31 mouse cellular contexts compared by ENCODE assay signal in genomic region chr6:87426954-87427353, GRCm38 (mm10). TPM values are rescaled to one million over a fixed set of nuclear protein-coding genes. Genes with fewer than 3 reads are reported as not detected.
DNase-seq lines count a peak whose midpoint lies in the region; ATAC-seq lines count a peak whose summit lies in the region.
"Had no signal": no experiment of that assay in that cellular context is flagged by ENCODE, and none has a peak within 500 bp of the region (broad histone marks: within the 10 kb centered on the region; RNA-seq: fewer than 3 reads in every experiment).

No protein-coding gene starts in this region.

- H3K9me3 ChIP-seq in heart, embryonic 11.5 days (replicated peaks; ENCODE audit: control insufficient read depth, low read length), result no peaks in the 10 kb centered on the region
- H3K9me3 ChIP-seq in heart, embryonic 15.5 days (replicated peaks), result no peaks in the 10 kb centered on the region
- H3K9me3 ChIP-seq: embryonic facial prominence, embryonic 12.5 days; embryonic facial prominence, embryonic 15.5 days; hindbrain, embryonic 12.5 days; hindbrain, embryonic 15.5 days had no signal

- peak overlapping the region; percentile 41; the same call in 1 of the 2 replicates for H3K27ac ChIP-seq in heart, embryonic 11.5 days (ENCODE audit: low read depth, low read length)
- peak overlapping the region; percentile 20; the same call in 1 of the 2 replicates for H3K27ac ChIP-seq in heart, embryonic 15.5 days
- H3K27ac ChIP-seq: embryonic facial prominence, embryonic 12.5 days; embryonic facial prominence, embryonic 15.5 days; gastrocnemius, adult 2 months; hindbrain, embryonic 12.5 days; hindbrain, embryonic 15.5 days had no signal

- intact Hi-C loops in heart, postnatal 14 days (cut with DNase I), result no loop called here

- H3K4me3 ChIP-seq in heart, embryonic 11.5 days (ENCODE audit: low read depth, low read length), result no peak overlapping the region
- no peak overlapping the region for H3K4me3 ChIP-seq in heart, embryonic 15.5 days
- H3K4me3 ChIP-seq: embryonic facial prominence, embryonic 12.5 days; embryonic facial prominence, embryonic 15.5 days; gastrocnemius, adult 2 months; hindbrain, embryonic 12.5 days; hindbrain, embryonic 15.5 days had no signal

- no peaks in the 10 kb centered on the region for H3K36me3 ChIP-seq in heart, embryonic 11.5 days (ENCODE audit: control insufficient read depth, insufficient read depth, low read length)
- no peaks in the 10 kb centered on the region for H3K36me3 ChIP-seq in heart, embryonic 15.5 days
- H3K36me3 ChIP-seq: embryonic facial prominence, embryonic 12.5 days; embryonic facial prominence, embryonic 15.5 days; hindbrain, embryonic 12.5 days; hindbrain, embryonic 15.5 days had no signal

- H3K27me3 ChIP-seq in heart, embryonic 11.5 days (ENCODE audit: control insufficient read depth, insufficient read depth, low read length), result peaks cover 12% of the 10 kb centered on the region; the same call in 1 of the 2 replicates
- peaks cover 71% of the 10 kb centered on the region for H3K27me3 ChIP-seq in heart, embryonic 15.5 days
- H3K27me3 ChIP-seq: embryonic facial prominence, embryonic 12.5 days; embryonic facial prominence, embryonic 15.5 days; hindbrain, embryonic 12.5 days; hindbrain, embryonic 15.5 days had no signal

- H3K4me1 ChIP-seq in heart, embryonic 11.5 days (ENCODE audit: control insufficient read depth, insufficient read depth, low read length), result peaks cover 28% of the 10 kb centered on the region
- H3K4me1 ChIP-seq in heart, embryonic 15.5 days (replicated peaks), result peaks cover 32% of the 10 kb centered on the region
- H3K4me1 ChIP-seq: embryonic facial prominence, embryonic 12.5 days; embryonic facial prominence, embryonic 15.5 days; hindbrain, embryonic 12.5 days had no signal

- no peak overlapping the region for H3K9ac ChIP-seq in heart, embryonic 11.5 days (ENCODE audit: low read depth, low read length)
- no peak overlapping the region for H3K9ac ChIP-seq in heart, embryonic 15.5 days
- H3K9ac ChIP-seq: embryonic facial prominence, embryonic 12.5 days; embryonic facial prominence, embryonic 15.5 days; forebrain, postnatal 0 days; hindbrain, embryonic 12.5 days; hindbrain, embryonic 15.5 days had no signal

- peak overlapping the region; percentile 29; the same call in 1 of the 2 replicates for H3K4me2 ChIP-seq in heart, embryonic 11.5 days
- H3K4me2 ChIP-seq in heart, embryonic 15.5 days, result no peak overlapping the region
- H3K4me2 ChIP-seq: embryonic facial prominence, embryonic 12.5 days; embryonic facial prominence, embryonic 15.5 days; hindbrain, embryonic 12.5 days; hindbrain, embryonic 15.5 days had no signal

- DNase-seq in cerebellum, postnatal 10 days, result peak; percentile 15 to 17
- DNase-seq in cerebellum, postnatal 4 days (ENCODE audit: low spot score in 2 of 2), result no peak
- DNase-seq in heart, postnatal 4 days, result no peak
- DNase-seq in heart, postnatal 14 days, result no peak
- DNase-seq: adrenal gland, adult 8-10 months; adrenal gland, postnatal 25 days; cerebellum, adult 11-12 months; cerebellum, adult 8-10 months; forebrain, postnatal 0 days; gastrocnemius, adult 2 months; gastrocnemius, postnatal 14 days; heart, adult 18-20 months; kidney, adult 8-10 months had no signal

- 0 out of 2 replicates have a peak, but pooled peaks have one; percentile 11 for ATAC-seq in heart, embryonic 11.5 days (replicated peaks; ENCODE audit: insufficient number of reproducible peaks, low FRiP score, low TSS enrichment)
- no peak for ATAC-seq in heart, embryonic 15.5 days (replicated peaks; ENCODE audit: insufficient number of reproducible peaks, insufficient read depth, low FRiP score, low read depth)
- ATAC-seq: activated CD4-positive, CD25-positive, alpha-beta regulatory T cell, adult 4 months; forebrain, embryonic 14.5 days; forebrain, postnatal 0 days; intestine, postnatal 0 days had no signal

- 43% methylated on average over 5 of the region's 5 CpGs for WGBS in heart, embryonic 11.5 days (ENCODE audit: insufficient replicate concordance)
- WGBS in heart, embryonic 15.5 days, result 50% methylated on average over 5 of the region's 5 CpGs

RNA-seq across cellular contexts. Expression of gene Bmp10, which starts 1.8 kb away (rescaled TPM):
- 8.0 and 8.2 TPM in 2 replicates for polyA plus RNA-seq in heart, embryonic 11.5 days (2014; fragmentation: Nextera tagmentation; extraction: Ambion mirVana)
- total RNA-seq in heart, postnatal 4 days (2021), result 10 to 100 TPM; 61.7 to 65.3 TPM
- polyA plus RNA-seq in heart, embryonic 15.5 days (2015; fragmentation: Nextera tagmentation; extraction: Ambion mirVana), result 3.1 and 4.4 TPM in 2 replicates
- 10 to 100 TPM; 20.6 to 49.0 TPM for total RNA-seq in heart, postnatal 14 days (2021)
- total RNA-seq: adrenal gland, adult 8-10 months; adrenal gland, postnatal 25 days; common myeloid progenitor, adult 5-6 weeks; ES-E14; forebrain, postnatal 0 days; gastrocnemius, adult 2 months; gastrocnemius, postnatal 14 days; gastrocnemius, postnatal 4 days; hematopoietic stem cell, adult 5-6 weeks had no signal
- polyA plus RNA-seq: activated CD4-positive, CD25-positive, alpha-beta regulatory T cell, adult 4 months; brain, embryonic 14.5 days; embryonic facial prominence, embryonic 12.5 days; embryonic facial prominence, embryonic 15.5 days; forebrain, embryonic 11.5 days; forebrain, embryonic 14.5 days; forebrain, postnatal 0 days; frontal cortex, adult 2 months; hindbrain, embryonic 12.5 days; hindbrain, embryonic 15.5 days; intestine, embryonic 14.5 days; intestine, postnatal 0 days had no signal

RNA-seq across cellular contexts. Expression of gene Gkn3, which starts 38.2 kb away (rescaled TPM):
- polyA plus RNA-seq in heart, embryonic 11.5 days (2014; fragmentation: Nextera tagmentation; extraction: Ambion mirVana), result 1.3 and 2.1 TPM in 2 replicates
- total RNA-seq in heart, postnatal 4 days (2021), result 1 to 10 TPM; 1.5 to 1.7 TPM
- 1.4 and 1.9 TPM in 2 replicates for polyA plus RNA-seq in heart, embryonic 15.5 days (2015; fragmentation: Nextera tagmentation; extraction: Ambion mirVana)
- total RNA-seq in heart, postnatal 14 days (2021), result 1 to 10 TPM; 1.1 to 1.7 TPM
- total RNA-seq: adrenal gland, postnatal 25 days; common myeloid progenitor, adult 5-6 weeks; ES-E14; forebrain, postnatal 0 days had no signal
- polyA plus RNA-seq: activated CD4-positive, CD25-positive, alpha-beta regulatory T cell, adult 4 months; forebrain, embryonic 11.5 days had no signal

RNA-seq across cellular contexts. Expression of gene Gkn2, which starts 53.8 kb away (rescaled TPM):
- polyA plus RNA-seq in heart, embryonic 11.5 days (2014; fragmentation: Nextera tagmentation; extraction: Ambion mirVana), result not detected in 2 replicates
- total RNA-seq in heart, postnatal 4 days (2021), result not detected
- polyA plus RNA-seq in heart, embryonic 15.5 days (2015; fragmentation: Nextera tagmentation; extraction: Ambion mirVana), result not detected in 2 replicates
- not detected for total RNA-seq in heart, postnatal 14 days (2021)
- total RNA-seq: adrenal gland, adult 8-10 months; adrenal gland, postnatal 25 days; common myeloid progenitor, adult 5-6 weeks; ES-E14; forebrain, postnatal 0 days; gastrocnemius, adult 2 months; gastrocnemius, postnatal 14 days; gastrocnemius, postnatal 4 days; heart, adult 18-20 months; hematopoietic stem cell, adult 5-6 weeks had no signal
- polyA plus RNA-seq: activated CD4-positive, CD25-positive, alpha-beta regulatory T cell, adult 4 months; brain, embryonic 14.5 days; embryonic facial prominence, embryonic 12.5 days; embryonic facial prominence, embryonic 15.5 days; forebrain, embryonic 11.5 days; forebrain, embryonic 14.5 days; forebrain, postnatal 0 days; frontal cortex, adult 2 months; heart, embryonic 16.5 days; hindbrain, embryonic 12.5 days; hindbrain, embryonic 15.5 days; intestine, embryonic 14.5 days had no signal

Comparison
In these comparisons a context has a peak if more than half of its experiments do, and no peak if none do; other contexts are left out.
1. DNase-seq: peak in cerebellum, postnatal 10 days (2 of 2); none in cerebellum, postnatal 4 days (0 of 2), heart, postnatal 4 days (single experiment) and heart, postnatal 14 days (0 of 2).